Mouse (Mus musculus) forebrain, embryonic 14.5 days (tissue): ENCODE measurements around the gene Gsk3a. TPM values are rescaled to one million over a fixed set of nuclear protein-coding genes. Genes with fewer than 3 reads are reported as not detected.

Experiments used
- ATAC-seq: fragments of 200-750 bp; cut with Nextera tagmentation; 2 replicates; pipeline ENCODE4 v1.8.0; 2017; ENCODE audit warnings: mild to moderate bottlenecking, moderate library complexity
- DNase-seq: peaks from one replicate; pipeline ENCODE4 v3.0.0-alpha.2; 2015; ENCODE audit warnings: low spot score
- H3K27ac ChIP-seq: fragments of 300-500 bp; sonication (generic); 2 replicates; pipeline ENCODE4 v1.5.1; 2014; ENCODE audit warnings: low read depth, mild to moderate bottlenecking, control low read depth, low read length, moderate library complexity
- H3K27me3 ChIP-seq: fragments of 300-500 bp; sonication (generic); replicated peaks from 2 replicates; pipeline ENCODE4 v1.6.1; 2014; ENCODE audit warnings: low read length, control low read depth, mixed read lengths; ENCODE audit not compliant: control insufficient read depth, insufficient read depth
- H3K36me3 ChIP-seq: fragments of 300-500 bp; sonication (generic); 2 replicates; pipeline ENCODE4 v1.6.1; 2014; ENCODE audit warnings: low read length, control low read depth; ENCODE audit not compliant: control insufficient read depth, insufficient read depth
- H3K4me1 ChIP-seq: fragments of 300-500 bp; sonication (generic); 2 replicates; pipeline ENCODE4 v1.6.1; 2014; ENCODE audit warnings: antibody characterized with exemption, low read length, control low read depth; ENCODE audit not compliant: control insufficient read depth, insufficient read depth
- H3K4me2 ChIP-seq: fragments of 300-500 bp; sonication (generic); 2 replicates; pipeline ENCODE4 v1.6.1; 2014; ENCODE audit warnings: mild to moderate bottlenecking, control low read depth, low read length
- H3K4me3 ChIP-seq: fragments of 300-500 bp; sonication (generic); 2 replicates; pipeline ENCODE4 v1.5.1; 2014; ENCODE audit warnings: low read depth, low read length, control low read depth
- H3K9ac ChIP-seq: fragments of 300-500 bp; sonication (generic); 2 replicates; pipeline ENCODE4 v1.6.1; 2014; ENCODE audit warnings: mild to moderate bottlenecking, low read length, control low read depth, moderate library complexity
- H3K9me3 ChIP-seq: fragments of 300-500 bp; sonication (generic); replicated peaks from 2 replicates; pipeline ENCODE4 v1.6.1; 2016; ENCODE audit warnings: low read length, control low read depth, mixed read lengths; ENCODE audit not compliant: control insufficient read depth
- WGBS: fragments of 180-500 bp; shearing (Covaris S2); extraction: QIAGEN DNeasy Blood & Tissue Kit; methylation state at CpG from one replicate; pipeline ENCODE4 v1.1.7; 2014; 5-methylcytosine and 5-hydroxymethylcytosine counted together
- polyA plus RNA-seq: library from polyadenylated mRNA; unstranded; fragments of >200 nt; fragmentation: Nextera tagmentation; extraction: Ambion mirVana; gene quantifications from 2 replicates; pipeline ENCODE4 v1.2.1, GENCODE M21; 2014

The Gsk3a gene
- 20.2 and 20.5 TPM in 2 replicates for polyA plus RNA-seq

- WGBS, result under 1% methylated on average over 62 of the region's 76 CpGs
- peak within 1 kb of the TSS; percentile 83 for H3K4me2 ChIP-seq
- ATAC-seq (peak; percentile 87), DNase-seq (peak; percentile 99)
- peaks cover 16% of the 10 kb centered on the region for H3K4me1 ChIP-seq
- peak within 1 kb of the TSS; percentile 74 for H3K27ac ChIP-seq
- peak within 1 kb of the TSS; percentile 98 for H3K9ac ChIP-seq
- H3K4me3 ChIP-seq, result peak within 1 kb of the TSS; percentile 96
- no peaks in the 10 kb centered on the region for H3K27me3 ChIP-seq
- no peaks in the 10 kb centered on the region for H3K9me3 ChIP-seq
- H3K36me3 ChIP-seq, result peaks cover 28% of the 10 kb centered on the region
Observed at GRCm38 (mm10) chr7:25237249-25238014, at the start of gene Gsk3a. Gsk3a (minus strand) TSS chr7:25237851.

- no peak for DNase-seq
- ATAC-seq, result no peak
- 79% methylated on average over 8 of the region's 8 CpGs for WGBS
- Histone ChIP-seq H3K27me3 (no peaks in the 10 kb centered on the region), H3K4me3 (no peak overlapping the region), H3K4me1 (peaks cover 15% of the 10 kb centered on the region), H3K36me3 (peaks cover 74% of the 10 kb centered on the region), H3K9me3 (no peaks in the 10 kb centered on the region), H3K27ac (no peak overlapping the region), H3K4me2 (no peak overlapping the region), H3K9ac (no peak overlapping the region)
Observed at GRCm38 (mm10) chr7:25286989-25287388, 49.3 kb upstream of the Gsk3a start.

GRCm38 (mm10) chr7:25285511-25286238 lies 48.0 kb upstream of the Gsk3a start:
- ATAC-seq (no peak), DNase-seq (no peak)
- Histone ChIP-seq H3K27me3 (no peaks in the 10 kb centered on the region), H3K36me3 (peaks cover 60% of the 10 kb centered on the region), H3K4me2 (no peak overlapping the region), H3K4me3 (no peak overlapping the region), H3K4me1 (peaks cover 24% of the 10 kb centered on the region), H3K27ac (no peak overlapping the region), H3K9me3 (no peaks in the 10 kb centered on the region), H3K9ac (no peak overlapping the region; the same call in 1 of the 2 replicates)
- WGBS, result 82% methylated on average over 20 of the region's 20 CpGs

GRCm38 (mm10) chr7:25284766-25285165 lies 47.1 kb upstream of the Gsk3a start:
- H3K27ac ChIP-seq, result no peak overlapping the region
- no peaks in the 10 kb centered on the region for H3K27me3 ChIP-seq
- ATAC-seq (no peak), DNase-seq (peak; percentile 39)
- H3K36me3 ChIP-seq, result peaks cover 51% of the 10 kb centered on the region
- H3K4me1 ChIP-seq, result peaks cover 33% of the 10 kb centered on the region
- peak overlapping the region; percentile 88 for H3K9ac ChIP-seq
- peak overlapping the region; percentile 89 for H3K4me2 ChIP-seq
- WGBS, result 50% methylated on average over 5 of the region's 5 CpGs
- no peaks in the 10 kb centered on the region for H3K9me3 ChIP-seq
- H3K4me3 ChIP-seq, result peak overlapping the region; percentile 85

- Histone ChIP-seq H3K9ac (peak overlapping the region; percentile 88), H3K27ac (0 out of 2 replicates have a peak overlapping the region, but pooled peaks have one; percentile 46), H3K4me1 (peaks cover 36% of the 10 kb centered on the region), H3K9me3 (no peaks in the 10 kb centered on the region), H3K4me3 (peak overlapping the region; percentile 85), H3K27me3 (no peaks in the 10 kb centered on the region), H3K4me2 (peak overlapping the region; percentile 89), H3K36me3 (peaks cover 45% of the 10 kb centered on the region)
- DNase-seq (no peak), ATAC-seq (no peak)
- WGBS, result 69% methylated on average over 2 of the region's 2 CpGs
Observed at GRCm38 (mm10) chr7:25284171-25284570, 46.5 kb upstream of the Gsk3a start.

- Histone ChIP-seq H3K4me1 (peaks cover 36% of the 10 kb centered on the region), H3K36me3 (peaks cover 40% of the 10 kb centered on the region), H3K9ac (peak overlapping the region; percentile 88), H3K27me3 (no peaks in the 10 kb centered on the region), H3K4me2 (peak overlapping the region; percentile 89), H3K4me3 (peak overlapping the region; percentile 85), H3K27ac (peak overlapping the region; percentile 98; the same call in 1 of the 2 replicates), H3K9me3 (no peaks in the 10 kb centered on the region)
- WGBS, result 7% methylated on average over 5 of the region's 5 CpGs
- ATAC-seq (no peak), DNase-seq (no peak)
Observed at GRCm38 (mm10) chr7:25283637-25284036, 46.0 kb upstream of the Gsk3a start.

GRCm38 (mm10) chr7:25282731-25283211 lies 45.1 kb upstream of the Gsk3a start:
- H3K9me3 ChIP-seq, result no peaks in the 10 kb centered on the region
- H3K4me3 ChIP-seq, result peak overlapping the region; percentile 85
- under 1% methylated on average over 26 of the region's 36 CpGs for WGBS
- peak overlapping the region; percentile 88 for H3K9ac ChIP-seq
- ATAC-seq (no peak), DNase-seq (peak; percentile 59)
- H3K4me2 ChIP-seq, result peak overlapping the region; percentile 89
- peak overlapping the region; percentile 98 for H3K27ac ChIP-seq
- peaks cover 39% of the 10 kb centered on the region for H3K4me1 ChIP-seq
- no peaks in the 10 kb centered on the region for H3K27me3 ChIP-seq
- H3K36me3 ChIP-seq, result peaks cover 31% of the 10 kb centered on the region

- Histone ChIP-seq H3K4me3 (peak overlapping the region; percentile 85), H3K4me1 (peaks cover 44% of the 10 kb centered on the region), H3K9me3 (no peaks in the 10 kb centered on the region), H3K4me2 (peak overlapping the region; percentile 89), H3K27ac (peak overlapping the region; percentile 99), H3K36me3 (peaks cover 23% of the 10 kb centered on the region), H3K27me3 (no peaks in the 10 kb centered on the region), H3K9ac (peak overlapping the region; percentile 88)
- WGBS, result 1% methylated on average over 52 of the region's 108 CpGs
- peak; percentile 98 for DNase-seq
- peak; percentile 70 for ATAC-seq
Observed at GRCm38 (mm10) chr7:25281734-25282601, 44.3 kb upstream of the Gsk3a start.
